Mouse (Mus musculus) thymus, adult 2 months (tissue): Measurements from ENCODE around the gene Wdr66. TPM values are rescaled to one million over a fixed set of nuclear protein-coding genes. Genes with fewer than 3 reads are reported as not detected.
A peak's percentile ranks its signal among the peaks of the same experiment; 100 is the strongest.

ENCODE experiments used
- DNase-seq: peaks from one replicate; pipeline ENCODE4 v3.0.0; 2021
- H3K27ac ChIP-seq: fragments of 200-500 bp; 2 replicates; pipeline ENCODE4 v1.5.1; 2012; ENCODE audit warnings: low read length, control low read depth; ENCODE audit not compliant: control insufficient read depth, insufficient read depth
- H3K27me3 ChIP-seq: fragments of 200-500 bp; 2 replicates; pipeline ENCODE4 v1.6.1; 2012; ENCODE audit warnings: mild to moderate bottlenecking, low read length, moderate library complexity, mixed read lengths; ENCODE audit not compliant: control insufficient read depth, insufficient read depth
- H3K36me3 ChIP-seq: fragments of 200-500 bp; 2 replicates; pipeline ENCODE4 v1.6.1; 2012; ENCODE audit warnings: mild to moderate bottlenecking, low read length, moderate library complexity; ENCODE audit not compliant: control insufficient read depth, insufficient read depth
- H3K4me1 ChIP-seq: fragments of 200-500 bp; replicated peaks from 2 replicates; pipeline ENCODE4 v1.6.1; 2012; ENCODE audit warnings: low read length; ENCODE audit not compliant: control insufficient read depth, insufficient read depth
- H3K4me3 ChIP-seq: fragments of 200-500 bp; 2 replicates; pipeline ENCODE4 v1.5.1; 2012; ENCODE audit warnings: mild to moderate bottlenecking, low read length, control low read depth, moderate library complexity; ENCODE audit not compliant: control insufficient read depth, insufficient read depth
- CTCF ChIP-seq: fragments of 200-500 bp; IDR thresholded peaks from 2 replicates; pipeline ENCODE4 v1.5.1; 2012; ENCODE audit warnings: mild to moderate bottlenecking, control low read depth, low read length, moderate library complexity, borderline replicate concordance; ENCODE audit not compliant: control insufficient read depth, poor library complexity, insufficient read depth; ENCODE audit errors: extremely low read depth
- POLR2A ChIP-seq: fragments of 200-500 bp; IDR thresholded peaks from 2 replicates; pipeline ENCODE4 v1.6.1; 2012; ENCODE audit warnings: mild to moderate bottlenecking, low read length, control low read depth, moderate library complexity; ENCODE audit not compliant: control insufficient read depth, poor library complexity, insufficient read depth; ENCODE audit errors: extremely low read depth
- WGBS: fragments of 180-500 bp; shearing (Covaris S2); methylation state at CpG from one replicate; pipeline ENCODE4 v1.1.7; 2018; 5-methylcytosine and 5-hydroxymethylcytosine counted together
- polyA plus RNA-seq: library from polyadenylated mRNA; depleted of rRNA; stranded (reverse); fragments of >200 nt; gene quantifications from 2 replicates; pipeline ENCODE4 v1.2.3, GENCODE M21; 2012; rRNA removed

Gene Wdr66
- polyA plus RNA-seq, 1 experiment: 2.4 TPM

DNA sequence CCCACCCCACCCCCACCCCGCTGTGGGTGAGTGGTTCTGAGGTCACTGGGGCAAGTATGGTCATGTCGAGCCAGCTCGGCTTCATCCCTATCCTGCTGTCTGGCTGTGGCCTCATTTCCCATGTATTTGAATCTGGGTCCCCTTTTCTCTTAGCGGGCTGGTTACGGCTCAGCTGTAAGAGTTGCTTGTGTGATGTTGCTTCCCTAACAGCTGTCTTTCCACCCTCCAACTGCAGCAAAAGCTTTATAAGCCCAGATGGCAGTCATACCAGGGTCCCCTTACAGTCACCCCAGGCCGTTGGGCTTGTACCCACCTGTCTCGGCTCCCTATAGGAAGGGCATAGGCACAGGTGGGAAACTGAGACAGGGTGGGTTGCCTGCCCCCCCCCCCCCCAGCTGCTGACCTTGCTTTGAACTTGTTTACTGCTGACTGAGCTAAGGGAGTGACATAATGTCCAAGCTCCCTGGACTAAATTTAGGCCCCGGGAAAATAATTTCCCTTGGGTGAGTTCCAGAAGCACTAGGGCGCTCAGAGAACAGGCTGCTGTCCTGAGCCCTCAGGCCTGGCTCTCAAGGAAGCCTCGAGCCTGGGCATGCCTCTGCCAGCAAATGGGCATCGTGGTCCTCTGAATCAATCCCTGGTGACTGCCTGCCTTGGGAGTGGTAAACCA, 112.5 kb downstream of the Wdr66 start:
- WGBS: 94% methylated on average over 11 of the region's 11 CpGs
- H3K4me3 ChIP-seq: no peak overlapping the region
- peaks cover 39% of the 10 kb centered on the region for H3K36me3 ChIP-seq
- no peaks in the 10 kb centered on the region for H3K27me3 ChIP-seq
- no peak for DNase-seq
- H3K27ac ChIP-seq: no peak overlapping the region
- H3K4me1 ChIP-seq: no peaks in the 10 kb centered on the region
- TF ChIP-seq CTCF (no peak), POLR2A (no peak)

DNA sequence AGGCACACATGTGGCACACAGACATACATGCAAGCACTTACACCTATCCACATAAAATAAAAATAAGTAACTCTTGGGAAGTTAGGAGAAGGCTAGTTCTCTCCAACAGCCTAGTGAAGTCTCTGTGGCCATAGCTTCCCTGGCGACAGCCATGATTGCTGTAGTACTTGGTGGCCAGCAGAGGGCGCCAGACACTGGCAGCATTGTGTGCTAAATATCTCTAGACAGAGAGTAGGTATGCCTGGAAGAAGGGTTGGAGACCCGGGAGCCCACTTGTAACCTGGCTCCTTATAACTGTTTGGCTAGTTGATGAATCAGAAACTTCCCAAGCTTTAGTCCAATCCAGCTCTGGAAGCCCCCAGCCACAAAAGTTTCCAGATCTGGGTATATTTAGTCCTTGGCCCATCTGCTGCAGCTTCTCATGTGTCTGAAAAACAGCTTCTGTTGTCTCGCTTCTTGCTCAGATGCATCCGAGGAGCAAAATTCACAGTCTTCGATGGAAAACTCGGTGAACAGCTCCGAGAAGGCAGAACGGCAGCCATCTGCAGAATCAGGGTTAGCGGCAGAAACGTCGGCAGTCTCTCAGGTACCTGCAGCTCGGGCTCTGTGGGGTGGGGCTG, 117.1 kb downstream of the Wdr66 start:
- DNase-seq: peak; percentile 29
- WGBS: 78% methylated on average over 13 of the region's 13 CpGs
- Histone ChIP-seq H3K4me1 (no peaks in the 10 kb centered on the region), H3K36me3 (peaks cover 56% of the 10 kb centered on the region), H3K4me3 (no peak overlapping the region), H3K27me3 (no peaks in the 10 kb centered on the region), H3K27ac (no peak overlapping the region)
- TF ChIP-seq CTCF: peak; percentile 79; the same call in 1 of the 2 replicates
- no peak for TF ChIP-seq POLR2A

DNA sequence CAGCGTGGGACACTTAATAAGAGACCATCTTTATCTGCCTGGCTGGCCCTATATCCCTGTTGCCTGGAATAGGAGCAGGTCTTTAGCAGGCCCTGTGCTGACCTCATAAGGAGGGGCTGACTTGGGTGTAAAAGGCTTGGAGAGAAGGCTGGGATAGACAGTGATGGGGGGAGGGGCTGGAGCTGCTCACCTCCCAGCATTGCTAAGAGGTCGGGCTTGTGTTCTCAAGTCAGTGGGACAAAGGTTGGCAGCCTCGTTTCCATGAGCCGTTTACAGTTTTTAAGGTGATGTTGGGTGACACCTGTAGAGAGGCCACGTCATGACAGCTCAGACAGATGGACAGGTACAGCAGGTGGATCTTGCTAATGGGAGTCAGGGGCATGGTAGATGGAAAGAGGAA, 118.1 kb downstream of the Wdr66 start:
- H3K27ac ChIP-seq: no peak overlapping the region
- TF ChIP-seq CTCF (no peak), POLR2A (no peak)
- 95% methylated on average over 5 of the region's 5 CpGs for WGBS
- no peaks in the 10 kb centered on the region for H3K27me3 ChIP-seq
- no peaks in the 10 kb centered on the region for H3K4me1 ChIP-seq
- H3K4me3 ChIP-seq: no peak overlapping the region
- DNase-seq: no peak
- peaks cover 55% of the 10 kb centered on the region for H3K36me3 ChIP-seq

DNA sequence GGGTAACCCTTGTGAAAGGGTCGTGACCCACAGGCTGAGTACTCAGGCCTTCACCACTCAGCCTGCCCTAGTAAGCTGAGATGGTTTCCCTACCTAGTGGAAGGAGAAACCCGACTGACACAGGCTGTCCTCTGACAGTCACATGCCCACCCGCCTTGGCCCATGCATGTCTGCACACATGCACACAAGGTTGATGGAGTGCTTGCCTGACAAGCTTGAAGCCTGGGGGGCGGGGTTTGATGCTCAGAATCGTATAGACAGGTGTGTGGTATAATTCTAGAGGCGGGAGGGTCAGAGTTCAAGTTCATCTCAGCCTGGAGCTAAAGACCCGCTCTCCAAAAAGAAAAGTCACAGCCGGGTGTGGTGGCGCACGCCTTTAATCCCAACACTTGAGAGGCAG, 123.4 kb downstream of the Wdr66 start:
- H3K27me3 ChIP-seq: no peaks in the 10 kb centered on the region
- no peak overlapping the region for H3K4me3 ChIP-seq
- no peak for DNase-seq
- H3K36me3 ChIP-seq: peaks cover 29% of the 10 kb centered on the region
- 93% methylated on average over 10 of the region's 10 CpGs for WGBS
- H3K27ac ChIP-seq: no peak overlapping the region
- TF ChIP-seq CTCF: no peak
- no peak for TF ChIP-seq POLR2A
- H3K4me1 ChIP-seq: peaks cover 10% of the 10 kb centered on the region

DNA sequence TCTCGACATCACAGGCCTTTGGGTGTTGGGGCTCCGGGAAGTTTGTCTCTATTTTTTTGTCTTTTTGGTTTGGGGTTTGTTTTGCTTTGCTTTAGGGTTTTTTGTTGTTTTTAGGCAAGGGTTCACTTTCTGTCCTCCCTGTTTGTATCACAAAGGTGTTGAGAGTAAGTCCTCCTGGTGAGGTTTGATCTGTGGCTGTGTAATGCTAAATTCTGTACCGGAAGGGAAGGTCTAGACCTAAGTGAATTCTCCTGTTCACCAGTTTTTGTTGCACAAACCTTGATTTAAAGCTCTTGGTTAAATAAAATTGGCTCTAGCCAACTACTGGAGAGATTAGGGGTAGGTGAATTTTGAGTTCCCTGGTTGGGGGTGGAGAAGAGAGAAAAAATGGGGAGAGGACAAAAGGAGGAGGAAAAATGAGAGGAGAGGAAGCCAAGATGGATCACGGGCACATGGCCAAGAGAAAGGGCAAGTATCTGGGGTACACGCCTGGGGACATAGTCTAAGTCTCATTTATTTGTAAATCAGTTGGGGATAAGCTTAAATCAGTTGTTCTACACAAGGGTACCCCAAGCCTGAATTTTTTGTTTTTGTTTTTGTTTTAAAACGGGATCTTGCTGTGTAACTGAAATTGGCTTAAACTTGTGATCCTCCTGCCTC, 124.0 kb downstream of the Wdr66 start:
- H3K4me3 ChIP-seq: no peak overlapping the region
- no peak for DNase-seq

DNA sequence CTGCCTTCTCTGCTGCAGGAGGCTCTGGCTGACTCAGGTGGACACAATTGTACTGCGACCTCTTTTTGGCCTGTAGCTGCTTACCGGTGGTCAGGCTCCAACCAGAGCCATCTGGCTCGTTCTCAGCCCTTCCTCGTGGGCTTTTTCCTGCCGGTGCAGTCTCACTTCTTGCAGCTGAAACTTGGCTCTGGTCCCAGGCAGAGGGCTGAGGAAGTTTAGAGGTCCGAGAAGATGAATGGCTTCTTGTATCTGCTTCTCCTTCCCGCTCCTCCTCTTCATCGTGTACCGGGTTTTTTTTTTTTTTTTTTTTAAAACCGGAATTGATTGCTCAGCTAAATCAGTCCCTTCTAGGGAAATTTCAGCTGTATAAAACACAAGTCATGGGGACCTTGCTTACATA, 124.7 kb downstream of the Wdr66 start:
- no peak overlapping the region for H3K27ac ChIP-seq
- 6% methylated on average over 10 of the region's 10 CpGs for WGBS
- H3K27me3 ChIP-seq: no peaks in the 10 kb centered on the region
- H3K36me3 ChIP-seq: peaks cover 18% of the 10 kb centered on the region
- H3K4me3 ChIP-seq: no peak overlapping the region
- TF ChIP-seq CTCF (no peak), POLR2A (no peak)
- peak; percentile 28 for DNase-seq
- H3K4me1 ChIP-seq: peaks cover 11% of the 10 kb centered on the region

More for the DNA sequence above, 124.0 kb downstream of the Wdr66 start:
- 85% methylated on average over 6 of the region's 6 CpGs for WGBS
- Histone ChIP-seq H3K27ac (no peak overlapping the region), H3K4me1 (peaks cover 10% of the 10 kb centered on the region), H3K36me3 (peaks cover 24% of the 10 kb centered on the region), H3K27me3 (no peaks in the 10 kb centered on the region)
- TF ChIP-seq CTCF (no peak), POLR2A (no peak)

Other genes with a start within 250 kb of the Wdr66 start
- gene Orai1, start 237.0 kb upstream of the Wdr66 start, polyA plus RNA-seq: 76.9 and 87.4 TPM in 2 replicates
- 0.15 TPM in 1 of 2 replicates, not detected in the other for gene Morn3, start 205.1 kb upstream of the Wdr66 start, polyA plus RNA-seq
- 43.6 and 45.7 TPM in 2 replicates for gene Tmem120b, start 183.7 kb upstream of the Wdr66 start, polyA plus RNA-seq
- 45.1 and 51.9 TPM in 2 replicates for gene Rhof, start 119.4 kb upstream of the Wdr66 start, polyA plus RNA-seq
- 45.5 and 66.9 TPM in 2 replicates for gene Setd1b, start 109.9 kb upstream of the Wdr66 start, polyA plus RNA-seq
- 32.7 and 34.7 TPM in 2 replicates for gene Psmd9, start 82.7 kb upstream of the Wdr66 start, polyA plus RNA-seq
- gene Hpd, start 69.4 kb upstream of the Wdr66 start, polyA plus RNA-seq: 1.5 and 6.0 TPM in 2 replicates
- gene Bcl7a, start 91.7 kb downstream of the Wdr66 start, polyA plus RNA-seq: 29.4 and 34.4 TPM in 2 replicates
- gene Mlxip, start 142.7 kb downstream of the Wdr66 start, polyA plus RNA-seq: 113 and 124 TPM in 2 replicates
- 0.09 and 0.18 TPM in 2 replicates for gene Lrrc43, start 237.2 kb downstream of the Wdr66 start, polyA plus RNA-seq
- not detected in 2 replicates for gene Il31, start 237.4 kb downstream of the Wdr66 start, polyA plus RNA-seq